Mouse (Mus musculus): ENCODE data around the gene Nkrf.

Nkrf gene

GRCm38 (mm10) chrX:36852631-36853030 is 50.1 kb downstream of the Nkrf start:
- DNase-seq: no peak

- DNase-seq: no peak
These were observed 55.5 kb downstream of the Nkrf start for GRCm38 (mm10) chrX:36847152-36847551.

- DNase-seq: no peak
These were observed 59.2 kb downstream of the Nkrf start for GRCm38 (mm10) chrX:36843346-36843990.

- no peak for DNase-seq
These were observed 61.0 kb downstream of the Nkrf start for GRCm38 (mm10) chrX:36841698-36842097.

GRCm38 (mm10) chrX:36839391-36839790 is 63.3 kb downstream of the Nkrf start:
- DNase-seq: no peak

All from thymus, postnatal 4 days (tissue).